Mouse (Mus musculus) lung, postnatal 0 days (tissue): ENCODE results near the gene Ifna16.

Experiments
- CTCF ChIP-seq: IDR thresholded peaks from 2 replicates; pipeline ENCODE4 v1.5.1; 2016; ENCODE audit warnings: antibody characterized with exemption, mild to moderate bottlenecking
- EP300 ChIP-seq: IDR thresholded peaks from 2 replicates; pipeline ENCODE4 v1.6.1; 2016; ENCODE audit warnings: antibody characterized with exemption, mild to moderate bottlenecking, control low read depth

GRCm38 (mm10) chr4:88640704-88641076, 36.0 kb downstream of the Ifna16 start:
- TF ChIP-seq EP300 (no peak), CTCF (no peak)
